Mouse (Mus musculus) spleen, postnatal 14 days (tissue): ENCODE measurements around the gene Gm815.

ENCODE experiments used
- DNase-seq, 2 experiments: peaks; one replicate each; pipeline ENCODE4 v3.0.0; 2021 to 2022; ENCODE audit warnings: low spot score in 2 of 2

Gene Gm815

GRCm38 (mm10) chr19:26885616-26886015, at the start of gene Gm815:
Gene Gm815, plus strand, starts transcription at chr19:26885881.
- DNase-seq: no peak

- DNase-seq: no peak
These were observed 48.1 kb upstream of the Gm815 start for GRCm38 (mm10) chr19:26837626-26838025.

- no peak for DNase-seq
These were observed 41.8 kb upstream of the Gm815 start for GRCm38 (mm10) chr19:26843896-26844295.

GRCm38 (mm10) chr19:26844813-26845212, 40.9 kb upstream of the Gm815 start:
- no peak for DNase-seq

- peak; percentile 31 to 54 for DNase-seq
These were observed 40.2 kb upstream of the Gm815 start for GRCm38 (mm10) chr19:26845276-26846016.

- no peak for DNase-seq
These were observed 39.7 kb upstream of the Gm815 start for GRCm38 (mm10) chr19:26846017-26846285.

- DNase-seq: no peak
These were observed 34.5 kb upstream of the Gm815 start for GRCm38 (mm10) chr19:26851017-26851782.

- no peak for DNase-seq
These were observed 33.3 kb upstream of the Gm815 start for GRCm38 (mm10) chr19:26852325-26852900.

- no peak for DNase-seq
These were observed 31.9 kb upstream of the Gm815 start for GRCm38 (mm10) chr19:26853701-26854282.

GRCm38 (mm10) chr19:26854661-26855060, 31.0 kb upstream of the Gm815 start:
- DNase-seq: no peak

- DNase-seq: no peak
These were observed 30.5 kb upstream of the Gm815 start for GRCm38 (mm10) chr19:26855152-26855551.

GRCm38 (mm10) chr19:26858427-26859194, 27.1 kb upstream of the Gm815 start:
- DNase-seq: no peak

GRCm38 (mm10) chr19:26859195-26859570, 26.5 kb upstream of the Gm815 start:
- DNase-seq: no peak

GRCm38 (mm10) chr19:26863662-26864061, 22.0 kb upstream of the Gm815 start:
- DNase-seq: no peak

GRCm38 (mm10) chr19:26864975-26865690, 20.5 kb upstream of the Gm815 start:
- no peak for DNase-seq

- no peak for DNase-seq
These were observed 19.9 kb upstream of the Gm815 start for GRCm38 (mm10) chr19:26865736-26866135.

GRCm38 (mm10) chr19:26869591-26869990, 16.1 kb upstream of the Gm815 start:
- no peak for DNase-seq

GRCm38 (mm10) chr19:26870280-26870679, 15.4 kb upstream of the Gm815 start:
- no peak for DNase-seq

GRCm38 (mm10) chr19:26871096-26871495, 14.6 kb upstream of the Gm815 start:
- DNase-seq: no peak

GRCm38 (mm10) chr19:26872886-26873285, 12.8 kb upstream of the Gm815 start:
- DNase-seq: no peak

- no peak for DNase-seq
These were observed 10.1 kb upstream of the Gm815 start for GRCm38 (mm10) chr19:26875601-26876000.
